Mouse (Mus musculus) MEL (cell line): ENCODE results near the gene Hspa12a. TPM values are rescaled to one million over a fixed set of nuclear protein-coding genes. Genes with fewer than 3 reads are reported as not detected.

Experiments used
- DNase-seq: peaks from one replicate; pipeline ENCODE4 v3.0.0; 2011; ENCODE audit warnings: low read depth, low spot score
- H3K27ac ChIP-seq: 2 replicates; pipeline ENCODE4 v1.5.1; 2012; ENCODE audit warnings: low read depth, mild to moderate bottlenecking, control low read depth, low read length, moderate library complexity; ENCODE audit not compliant: control insufficient read depth
- H3K27me3 ChIP-seq, 2 experiments: fragments of 150-350 bp in 1 of 2; sonication (generic) in 1 of 2; 2 replicates each; pipeline ENCODE4 v1.6.1; 2012; ENCODE audit warnings: low read length in 2 of 2, mild to moderate bottlenecking in 2 of 2, improper control_type of control experiment in 1 of 2, moderate library complexity in 1 of 2; ENCODE audit not compliant: insufficient read depth in 2 of 2, control insufficient read depth in 1 of 2
- H3K36me3 ChIP-seq, 2 experiments: 2 replicates each; pipeline ENCODE4 v1.6.1; 2012 to 2014; ENCODE audit warnings: low read length in 2 of 2, improper control_type of control experiment in 1 of 2, inconsistent platforms in 1 of 2, mild to moderate bottlenecking in 1 of 2; ENCODE audit not compliant: insufficient read depth in 2 of 2, control insufficient read depth in 1 of 2
- H3K4me1 ChIP-seq, 2 experiments: fragments of 150-350 bp in 1 of 2; sonication (generic) in 1 of 2; 2 replicates each; pipeline ENCODE4 v1.6.1; 2012; ENCODE audit warnings: low read length in 2 of 2, improper control_type of control experiment in 1 of 2, mild to moderate bottlenecking in 1 of 2; ENCODE audit not compliant: insufficient read depth in 2 of 2, control insufficient read depth in 1 of 2
- H3K4me3 ChIP-seq, 2 experiments: fragments of 150-350 bp in 1 of 2; sonication (generic) in 1 of 2; 2 replicates each; pipeline ENCODE4 v1.5.1; 2012; ENCODE audit warnings: low read depth in 2 of 2, low read length in 2 of 2, mild to moderate bottlenecking in 2 of 2, moderate library complexity in 2 of 2, control low read depth in 1 of 2, improper control_type of control experiment in 1 of 2; ENCODE audit not compliant: control insufficient read depth in 1 of 2, insufficient read depth in 1 of 2
- H3K79me2 ChIP-seq: 2 replicates; pipeline ENCODE4 v1.6.1; 2012; ENCODE audit warnings: mild to moderate bottlenecking, low read length, moderate library complexity; ENCODE audit not compliant: control insufficient read depth, poor library complexity, insufficient read depth
- H3K9ac ChIP-seq: 2 replicates; pipeline ENCODE4 v1.6.1; 2012; ENCODE audit warnings: low read depth, mild to moderate bottlenecking, control low read depth, low read length, moderate library complexity; ENCODE audit not compliant: control insufficient read depth, poor library complexity, severe bottlenecking
- H3K9me3 ChIP-seq: fragments of 150-350 bp; sonication (generic); replicated peaks from 2 replicates; pipeline ENCODE4 v1.6.1; 2012; ENCODE audit warnings: mild to moderate bottlenecking, low read length, improper control_type of control experiment, moderate library complexity; ENCODE audit not compliant: insufficient read depth
- CHD1 ChIP-seq: IDR thresholded peaks from 2 replicates; pipeline ENCODE4 v1.6.1; 2012; ENCODE audit warnings: low read depth, mild to moderate bottlenecking, inconsistent platforms, low read length, improper control_type of control experiment
- EP300 ChIP-seq, 2 experiments: IDR thresholded peaks; 2 replicates each; pipeline ENCODE4 v1.6.1; 2011; ENCODE audit warnings: improper control_type of control experiment in 2 of 2, low read length in 2 of 2, low read depth in 1 of 2, mild to moderate bottlenecking in 1 of 2
- ETS1 ChIP-seq: IDR thresholded peaks from 2 replicates; pipeline ENCODE4 v1.6.1; 2012; ENCODE audit warnings: low read depth, mild to moderate bottlenecking, inconsistent platforms, low read length, improper control_type of control experiment, moderate library complexity
- JUND ChIP-seq: IDR thresholded peaks from 2 replicates; pipeline ENCODE4 v1.6.1; 2011; ENCODE audit warnings: low read depth, mild to moderate bottlenecking, improper control_type of control experiment, low read length
- MAZ ChIP-seq: IDR thresholded peaks from 2 replicates; pipeline ENCODE4 v1.6.1; 2012; ENCODE audit warnings: low read depth, mild to moderate bottlenecking, inconsistent platforms, low read length, improper control_type of control experiment
- MXI1 ChIP-seq: IDR thresholded peaks from 2 replicates; pipeline ENCODE4 v1.6.1; 2011; ENCODE audit warnings: mild to moderate bottlenecking, low read depth, low read length, improper control_type of control experiment
- NELFE ChIP-seq: IDR thresholded peaks from 2 replicates; pipeline ENCODE4 v1.6.1; 2011; ENCODE audit warnings: low read depth, low read length, improper control_type of control experiment
- POLR2A ChIP-seq, 2 experiments: IDR thresholded peaks; 2 replicates each; pipeline ENCODE4 v1.6.1; 2011 to 2012; ENCODE audit warnings: low read length in 2 of 2, mild to moderate bottlenecking in 2 of 2, control low read depth in 1 of 2, improper control_type of control experiment in 1 of 2, low read depth in 1 of 2, moderate library complexity in 1 of 2; ENCODE audit not compliant: control insufficient read depth in 1 of 2, insufficient read depth in 1 of 2, poor library complexity in 1 of 2
- POLR2AphosphoS2 ChIP-seq: IDR thresholded peaks from 2 replicates; pipeline ENCODE4 v1.6.1; 2011; ENCODE audit warnings: low read length, improper control_type of control experiment
- POLR2AphosphoS5 ChIP-seq: IDR thresholded peaks from 2 replicates; pipeline ENCODE4 v1.6.1; 2012; ENCODE audit warnings: low read depth, borderline replicate concordance, mild to moderate bottlenecking, inconsistent platforms, low read length, moderate library complexity, mixed read lengths
- RAD21 ChIP-seq: IDR thresholded peaks from 2 replicates; pipeline ENCODE4 v1.6.1; 2011; ENCODE audit warnings: mild to moderate bottlenecking, low read depth, low read length, improper control_type of control experiment
- RCOR1 ChIP-seq: IDR thresholded peaks from 2 replicates; pipeline ENCODE4 v1.6.1; 2012; ENCODE audit warnings: low read depth, mild to moderate bottlenecking, inconsistent platforms, low read length, improper control_type of control experiment
- SMC3 ChIP-seq: IDR thresholded peaks from 2 replicates; pipeline ENCODE4 v1.6.1; 2011; ENCODE audit warnings: low read depth, low read length, improper control_type of control experiment
- TBP ChIP-seq: IDR thresholded peaks from 2 replicates; pipeline ENCODE4 v1.8.0; 2011; ENCODE audit warnings: low read depth, low read length, improper control_type of control experiment
- TCF12 ChIP-seq: IDR thresholded peaks from 2 replicates; pipeline ENCODE4 v1.6.1; 2014; ENCODE audit warnings: low read depth, mild to moderate bottlenecking, inconsistent platforms, low read length, improper control_type of control experiment, moderate library complexity
- UBTF ChIP-seq: IDR thresholded peaks from 2 replicates; pipeline ENCODE4 v1.6.1; 2012; ENCODE audit warnings: low read depth, mild to moderate bottlenecking, inconsistent platforms, low read length, improper control_type of control experiment, moderate library complexity, borderline replicate concordance; ENCODE audit not compliant: insufficient read depth
- USF1 ChIP-seq: IDR thresholded peaks from 2 replicates; pipeline ENCODE4 v1.6.1; 2014; ENCODE audit warnings: low read depth, mild to moderate bottlenecking, inconsistent platforms, low read length, improper control_type of control experiment, moderate library complexity
- USF2 ChIP-seq, 2 experiments: IDR thresholded peaks; 2 replicates each; pipeline ENCODE4 v1.6.1; 2011 to 2012; ENCODE audit warnings: improper control_type of control experiment in 2 of 2, low read length in 2 of 2, borderline replicate concordance in 1 of 2, inconsistent platforms in 1 of 2, low read depth in 1 of 2, mild to moderate bottlenecking in 1 of 2; ENCODE audit not compliant: insufficient read depth in 1 of 2
- ZMIZ1 ChIP-seq: IDR thresholded peaks from 2 replicates; pipeline ENCODE4 v1.6.1; 2012; ENCODE audit warnings: low read depth, mild to moderate bottlenecking, inconsistent platforms, low read length, improper control_type of control experiment, moderate library complexity
- ZNF384 ChIP-seq: IDR thresholded peaks from 2 replicates; pipeline ENCODE4 v1.6.1; 2012; ENCODE audit warnings: low read depth, mild to moderate bottlenecking, inconsistent platforms, low read length, improper control_type of control experiment
- polyA plus RNA-seq, 2 experiments: library from polyadenylated mRNA; stranded (reverse) in 1 of 2; unstranded in 1 of 2; fragments of >175 nt in 1 of 2; fragments of >200 nt in 1 of 2; gene quantifications; 2 replicates each; pipeline versions ENCODE4 v1.2.1 to v1.2.4; 2012; ENCODE audit warnings: low replicate concordance in 2 of 2, low read depth in 1 of 2; ENCODE audit not compliant: insufficient read length in 2 of 2, insufficient read depth in 1 of 2, missing spikeins in 1 of 2
- total RNA-seq: library from RNA; depleted of rRNA; stranded (reverse); fragments of 300-350 nt; gene quantifications from 2 replicates; pipeline ENCODE4 v1.2.3, GENCODE M21; 2012

Hspa12a gene
- total and polyA plus RNA-seq, 3 experiments: not detected

DNA sequence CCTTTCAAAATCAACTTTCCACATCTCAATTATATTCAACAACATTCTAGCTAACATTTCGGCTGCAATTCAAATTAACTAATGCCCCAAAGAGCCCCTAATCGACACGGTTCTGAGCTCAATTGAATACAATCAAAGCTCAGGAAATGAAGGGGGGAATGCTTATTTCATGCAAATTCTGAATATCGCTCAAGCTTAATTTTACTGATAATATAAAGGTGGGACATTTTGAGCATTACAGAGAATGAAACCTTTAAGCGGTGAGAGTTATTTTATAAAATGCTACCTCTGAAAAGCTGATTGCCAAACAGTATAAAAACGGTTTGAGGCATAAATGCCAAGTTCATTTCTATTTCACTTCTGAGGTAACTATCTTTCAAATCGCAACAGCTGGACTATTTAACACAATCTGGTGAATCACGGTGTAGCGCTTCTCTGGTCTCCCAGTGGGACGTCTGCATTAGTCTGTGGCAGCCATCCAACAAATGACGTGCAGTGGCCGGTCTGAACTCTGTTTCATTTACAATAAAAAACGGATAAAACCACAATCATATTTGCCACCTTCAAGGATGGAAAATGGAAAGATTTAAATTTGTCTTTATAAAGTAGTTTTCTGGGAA lies 36.1 kb upstream of the Hspa12a start:
- peak overlapping the region; percentile 40 to 44 for H3K4me3 ChIP-seq
- no peak for TF ChIP-seq RAD21
- no peak for TF ChIP-seq POLR2AphosphoS2
- peak; percentile 84 for TF ChIP-seq ETS1
- no peak for TF ChIP-seq JUND
- TF ChIP-seq EP300 (IDR thresholded peaks at IDR 0.05; ENCODE audit: low read depth in 1 of 2, low read length in 2 of 2): peak in 1 of 2 experiments; percentile 20; a peak in 1 of 4 replicates
- no peak for TF ChIP-seq POLR2AphosphoS5
- no peak for TF ChIP-seq SMC3
- no peak for TF ChIP-seq UBTF
- no peak for TF ChIP-seq TCF12
- no peak for TF ChIP-seq POLR2A (IDR thresholded peaks at IDR 0.05; ENCODE audit: control insufficient read depth in 1 of 2, insufficient read depth in 1 of 2, low read depth in 1 of 2, low read length in 2 of 2, poor library complexity in 1 of 2)
- no peak for TF ChIP-seq ZNF384
- TF ChIP-seq MXI1: peak; percentile 57; the same call in 1 of the 2 replicates
- TF ChIP-seq CHD1: no peak
- TF ChIP-seq MAZ: no peak
- TF ChIP-seq USF2 (IDR thresholded peaks at IDR 0.05; ENCODE audit: borderline replicate concordance in 1 of 2, insufficient read depth in 1 of 2, low read depth in 1 of 2, low read length in 2 of 2): no peak
- TF ChIP-seq TBP: no peak
- no peak for TF ChIP-seq NELFE
- TF ChIP-seq USF1: no peak
- no peak for TF ChIP-seq ZMIZ1
- TF ChIP-seq RCOR1: peak; percentile 90
- no peaks in the 10 kb centered on the region for H3K79me2 ChIP-seq
- H3K9me3 ChIP-seq: no peaks in the 10 kb centered on the region
- H3K36me3 ChIP-seq: peaks cover 0 to 5% of the 10 kb centered on the region in 2 experiments; a peak in 2 of 4 replicates
- peak overlapping the region; percentile 66; the same call in 1 of the 2 replicates for H3K27ac ChIP-seq
- H3K27me3 ChIP-seq: no peaks in the 10 kb centered on the region
- H3K9ac ChIP-seq: peak overlapping the region; percentile 41; the same call in 1 of the 2 replicates
- peaks cover 3 to 10% of the 10 kb centered on the region in 2 experiments; a peak in 2 of 4 replicates for H3K4me1 ChIP-seq
- DNase-seq: peak; percentile 78
